Mouse (Mus musculus) midbrain, embryonic 12.5 days (tissue): Measurements from ENCODE around the gene Ftcd. TPM values are rescaled to one million over a fixed set of nuclear protein-coding genes. Genes with fewer than 3 reads are reported as not detected.

ENCODE experiments used
- ATAC-seq: fragments of 200-750 bp; cut with Nextera tagmentation; 2 replicates; pipeline ENCODE4 v1.8.0; 2017; ENCODE audit warnings: low read depth, moderate TSS enrichment, moderate library complexity; ENCODE audit not compliant: low FRiP score
- H3K27ac ChIP-seq: fragments of 300-500 bp; sonication (generic); replicated peaks from 2 replicates; pipeline ENCODE4 v1.5.1; 2016; ENCODE audit warnings: mild to moderate bottlenecking
- H3K27me3 ChIP-seq: fragments of 300-500 bp; sonication (generic); 2 replicates; pipeline ENCODE4 v1.6.1; 2016; ENCODE audit warnings: mild to moderate bottlenecking
- H3K36me3 ChIP-seq: fragments of 300-500 bp; sonication (generic); 2 replicates; pipeline ENCODE4 v1.6.1; 2016
- H3K4me1 ChIP-seq: fragments of 300-500 bp; sonication (generic); 2 replicates; pipeline ENCODE4 v1.6.1; 2016
- H3K4me2 ChIP-seq: fragments of 300-500 bp; sonication (generic); replicated peaks from 2 replicates; pipeline ENCODE4 v1.6.1; 2016; ENCODE audit warnings: mild to moderate bottlenecking, moderate library complexity
- H3K4me3 ChIP-seq: fragments of 300-500 bp; sonication (generic); 2 replicates; pipeline ENCODE4 v1.5.1; 2016; ENCODE audit warnings: mild to moderate bottlenecking
- H3K9ac ChIP-seq: fragments of 300-500 bp; sonication (generic); replicated peaks from 2 replicates; pipeline ENCODE4 v1.6.1; 2016; ENCODE audit warnings: mild to moderate bottlenecking, moderate library complexity
- H3K9me3 ChIP-seq: fragments of 300-500 bp; sonication (generic); 2 replicates; pipeline ENCODE4 v1.6.1; 2016; ENCODE audit warnings: mild to moderate bottlenecking
- WGBS: fragments of 180-500 bp; shearing (Covaris S2); methylation state at CpG from one replicate; pipeline ENCODE4 v1.1.7; 2016; 5-methylcytosine and 5-hydroxymethylcytosine counted together
- polyA plus RNA-seq: library from polyadenylated mRNA; unstranded; fragments of >200 nt; fragmentation: Nextera tagmentation; extraction: Ambion mirVana; gene quantifications from 2 replicates; pipeline ENCODE4 v1.2.1, GENCODE M21; 2016

The Ftcd gene
- not detected in 2 replicates for polyA plus RNA-seq

GRCm38 (mm10) chr10:76575374-76575773, at the start of gene Ftcd:
Gene Ftcd (plus strand): TSS chr10:76575648.
- Histone ChIP-seq H3K9ac (no peak within 1 kb of the TSS), H3K36me3 (no peaks in the 10 kb centered on the region), H3K27me3 (no peaks in the 10 kb centered on the region), H3K9me3 (no peaks in the 10 kb centered on the region; the same call in 1 of the 2 replicates), H3K27ac (no peak within 1 kb of the TSS), H3K4me1 (no peaks in the 10 kb centered on the region), H3K4me3 (no peak within 1 kb of the TSS), H3K4me2 (no peak within 1 kb of the TSS)
- 80% methylated on average over 3 of the region's 3 CpGs for WGBS
- no peak for ATAC-seq

GRCm38 (mm10) chr10:76530922-76531321, 44.5 kb upstream of the Ftcd start:
- 3% methylated on average over 11 of the region's 11 CpGs for WGBS
- Histone ChIP-seq H3K4me1 (peaks cover 28% of the 10 kb centered on the region), H3K27me3 (no peaks in the 10 kb centered on the region), H3K4me3 (peak overlapping the region; percentile 80), H3K4me2 (peak overlapping the region; percentile 81), H3K9me3 (no peaks in the 10 kb centered on the region), H3K27ac (peak overlapping the region; percentile 79), H3K36me3 (peaks cover 27% of the 10 kb centered on the region), H3K9ac (peak overlapping the region; percentile 55)
- ATAC-seq: no peak; the same call in 1 of the 2 replicates

GRCm38 (mm10) chr10:76531375-76531774, 44.1 kb upstream of the Ftcd start, which contains the start of gene Lss:
Gene Lss (plus strand): TSS chr10:76531588.
- Histone ChIP-seq H3K4me1 (peaks cover 28% of the 10 kb centered on the region), H3K4me3 (peak within 1 kb of the TSS; percentile 80), H3K36me3 (peaks cover 32% of the 10 kb centered on the region), H3K4me2 (peak within 1 kb of the TSS; percentile 81), H3K9ac (peak within 1 kb of the TSS; percentile 85), H3K27ac (peak within 1 kb of the TSS; percentile 79), H3K27me3 (no peaks in the 10 kb centered on the region), H3K9me3 (no peaks in the 10 kb centered on the region)
- under 1% methylated on average over 37 of the region's 37 CpGs for WGBS
- peak; percentile 99 for ATAC-seq

GRCm38 (mm10) chr10:76531828-76532227, 43.6 kb upstream of the Ftcd start:
- Histone ChIP-seq H3K36me3 (peaks cover 36% of the 10 kb centered on the region), H3K9ac (peak overlapping the region; percentile 85), H3K27me3 (no peaks in the 10 kb centered on the region), H3K9me3 (no peaks in the 10 kb centered on the region), H3K4me2 (peak overlapping the region; percentile 81), H3K27ac (peak overlapping the region; percentile 79), H3K4me3 (peak overlapping the region; percentile 80), H3K4me1 (peaks cover 28% of the 10 kb centered on the region)
- peak; percentile 23; the same call in 1 of the 2 replicates for ATAC-seq
- WGBS: 1% methylated on average over 14 of the region's 14 CpGs

GRCm38 (mm10) chr10:76535526-76535925, 39.9 kb upstream of the Ftcd start:
- peaks cover 24% of the 10 kb centered on the region for H3K4me1 ChIP-seq
- H3K27ac ChIP-seq: no peak overlapping the region
- no peak overlapping the region for H3K9ac ChIP-seq
- H3K27me3 ChIP-seq: no peaks in the 10 kb centered on the region
- H3K36me3 ChIP-seq: peaks cover 71% of the 10 kb centered on the region
- no peak overlapping the region for H3K4me2 ChIP-seq
- no peaks in the 10 kb centered on the region for H3K9me3 ChIP-seq
- H3K4me3 ChIP-seq: no peak overlapping the region
- ATAC-seq: no peak
- 97% methylated on average over 7 of the region's 7 CpGs for WGBS

GRCm38 (mm10) chr10:76537619-76538018, 37.8 kb upstream of the Ftcd start:
- no peak overlapping the region for H3K4me3 ChIP-seq
- H3K9ac ChIP-seq: no peak overlapping the region
- H3K4me1 ChIP-seq: peaks cover 9% of the 10 kb centered on the region
- H3K9me3 ChIP-seq: no peaks in the 10 kb centered on the region
- ATAC-seq: no peak
- H3K27ac ChIP-seq: no peak overlapping the region
- peaks cover 92% of the 10 kb centered on the region for H3K36me3 ChIP-seq
- WGBS: 91% methylated on average over 9 of the region's 9 CpGs
- no peaks in the 10 kb centered on the region for H3K27me3 ChIP-seq
- no peak overlapping the region for H3K4me2 ChIP-seq

- Histone ChIP-seq H3K9me3 (no peaks in the 10 kb centered on the region), H3K4me3 (no peak overlapping the region), H3K9ac (no peak overlapping the region), H3K27ac (no peak overlapping the region), H3K27me3 (no peaks in the 10 kb centered on the region), H3K4me2 (no peak overlapping the region), H3K4me1 (no peaks in the 10 kb centered on the region), H3K36me3 (peaks cover 98% of the 10 kb centered on the region)
- no peak for ATAC-seq
- WGBS: 94% methylated on average over 11 of the region's 11 CpGs
Observed at GRCm38 (mm10) chr10:76541336-76542085, 33.9 kb upstream of the Ftcd start.

- Histone ChIP-seq H3K27me3 (no peaks in the 10 kb centered on the region), H3K9ac (no peak overlapping the region), H3K4me1 (no peaks in the 10 kb centered on the region), H3K36me3 (peaks cover 98% of the 10 kb centered on the region), H3K4me2 (no peak overlapping the region), H3K9me3 (no peaks in the 10 kb centered on the region), H3K4me3 (no peak overlapping the region), H3K27ac (no peak overlapping the region)
- WGBS: 90% methylated on average over 10 of the region's 10 CpGs
- no peak for ATAC-seq
Observed at GRCm38 (mm10) chr10:76542636-76543375, 32.6 kb upstream of the Ftcd start.

GRCm38 (mm10) chr10:76546566-76546965, 28.9 kb upstream of the Ftcd start:
- H3K4me3 ChIP-seq: no peak overlapping the region
- no peak overlapping the region for H3K9ac ChIP-seq
- 90% methylated on average over 8 of the region's 8 CpGs for WGBS
- no peaks in the 10 kb centered on the region for H3K27me3 ChIP-seq
- H3K4me2 ChIP-seq: no peak overlapping the region
- H3K36me3 ChIP-seq: peaks cover 100% of the 10 kb centered on the region
- H3K4me1 ChIP-seq: no peaks in the 10 kb centered on the region
- no peaks in the 10 kb centered on the region for H3K9me3 ChIP-seq
- no peak for ATAC-seq
- no peak overlapping the region for H3K27ac ChIP-seq

- Histone ChIP-seq H3K4me3 (no peak overlapping the region), H3K9ac (no peak overlapping the region), H3K9me3 (no peaks in the 10 kb centered on the region), H3K36me3 (peaks cover 100% of the 10 kb centered on the region), H3K27ac (no peak overlapping the region), H3K4me2 (no peak overlapping the region), H3K4me1 (no peaks in the 10 kb centered on the region), H3K27me3 (no peaks in the 10 kb centered on the region)
- WGBS: 95% methylated on average over 8 of the region's 8 CpGs
- ATAC-seq: no peak
Observed at GRCm38 (mm10) chr10:76548218-76548617, 27.2 kb upstream of the Ftcd start.

- Histone ChIP-seq H3K36me3 (peaks cover 95% of the 10 kb centered on the region), H3K9ac (no peak overlapping the region), H3K27ac (no peak overlapping the region), H3K4me1 (no peaks in the 10 kb centered on the region), H3K9me3 (no peaks in the 10 kb centered on the region), H3K27me3 (no peaks in the 10 kb centered on the region), H3K4me2 (no peak overlapping the region), H3K4me3 (no peak overlapping the region)
- WGBS: 88% methylated on average over 5 of the region's 5 CpGs
- no peak for ATAC-seq
Observed at GRCm38 (mm10) chr10:76550458-76550857, 25.0 kb upstream of the Ftcd start.

GRCm38 (mm10) chr10:76551556-76551955, 23.9 kb upstream of the Ftcd start:
- Histone ChIP-seq H3K27me3 (no peaks in the 10 kb centered on the region), H3K36me3 (peaks cover 87% of the 10 kb centered on the region), H3K4me1 (no peaks in the 10 kb centered on the region), H3K9me3 (no peaks in the 10 kb centered on the region), H3K4me3 (no peak overlapping the region), H3K9ac (no peak overlapping the region), H3K27ac (no peak overlapping the region), H3K4me2 (no peak overlapping the region)
- no peak for ATAC-seq
- WGBS: 75% methylated on average over 3 of the region's 3 CpGs
